Mouse (Mus musculus): Measurements from ENCODE around the gene Gm6525. TPM values are rescaled to one million over a fixed set of nuclear protein-coding genes. Genes with fewer than 3 reads are reported as not detected.

Gm6525 gene
- polyA plus RNA-seq, 1 experiment from 2014 or later, result 0.63 TPM

GRCm38 (mm10) chr3:84211340-84211875, 37.5 kb downstream of the Gm6525 start:
- no peaks in the 10 kb centered on the region for H3K36me3 ChIP-seq (ENCODE audit: control insufficient read depth, insufficient read depth, low read length)
- no peaks in the 10 kb centered on the region for H3K4me1 ChIP-seq (ENCODE audit: control insufficient read depth, insufficient read depth, low read length)
- no peaks in the 10 kb centered on the region for H3K27me3 ChIP-seq (ENCODE audit: control insufficient read depth, insufficient read depth, low read length)
- DNase-seq (ENCODE audit: low spot score), result no peak
- H3K4me2 ChIP-seq (ENCODE audit: low read depth, severe bottlenecking), result no peak overlapping the region
- no peak overlapping the region for H3K4me3 ChIP-seq (ENCODE audit: low read depth, low read length)
- no peak overlapping the region for H3K27ac ChIP-seq (replicated peaks; ENCODE audit: low read depth, low read length)
- H3K9ac ChIP-seq (ENCODE audit: low read length), result no peak overlapping the region
- no peaks in the 10 kb centered on the region for H3K9me3 ChIP-seq (ENCODE audit: control insufficient read depth, low read length)
- no peak for ATAC-seq (ENCODE audit: insufficient number of reproducible peaks, low FRiP score, low TSS enrichment, low read depth)
- WGBS, result 89% methylated on average over 7 of the region's 7 CpGs

- no peaks in the 10 kb centered on the region for H3K36me3 ChIP-seq (ENCODE audit: control insufficient read depth, insufficient read depth, low read length)
- no peak for ATAC-seq (ENCODE audit: insufficient number of reproducible peaks, low FRiP score, low TSS enrichment, low read depth)
- H3K4me3 ChIP-seq (ENCODE audit: low read depth, low read length), result no peak overlapping the region
- no peaks in the 10 kb centered on the region for H3K9me3 ChIP-seq (ENCODE audit: control insufficient read depth, low read length)
- DNase-seq (ENCODE audit: low spot score), result no peak
- no peak overlapping the region for H3K27ac ChIP-seq (replicated peaks; ENCODE audit: low read depth, low read length)
- H3K4me2 ChIP-seq (ENCODE audit: low read depth, severe bottlenecking), result no peak overlapping the region
- H3K4me1 ChIP-seq (ENCODE audit: control insufficient read depth, insufficient read depth, low read length), result peaks cover 5% of the 10 kb centered on the region; the same call in 1 of the 2 replicates
- H3K27me3 ChIP-seq (ENCODE audit: control insufficient read depth, insufficient read depth, low read length), result no peaks in the 10 kb centered on the region
- WGBS, result 88% methylated on average over 6 of the region's 6 CpGs
- H3K9ac ChIP-seq (ENCODE audit: low read length), result no peak overlapping the region
Observed at GRCm38 (mm10) chr3:84214501-84214900, 40.6 kb downstream of the Gm6525 start.

GRCm38 (mm10) chr3:84215253-84215652, 41.3 kb downstream of the Gm6525 start:
- ATAC-seq (ENCODE audit: insufficient number of reproducible peaks, low FRiP score, low TSS enrichment, low read depth) (no peak), DNase-seq (ENCODE audit: low spot score) (no peak)
- H3K4me3 ChIP-seq (ENCODE audit: low read depth, low read length), result no peak overlapping the region
- no peaks in the 10 kb centered on the region for H3K27me3 ChIP-seq (ENCODE audit: control insufficient read depth, insufficient read depth, low read length)
- no peak overlapping the region for H3K27ac ChIP-seq (replicated peaks; ENCODE audit: low read depth, low read length)
- H3K4me1 ChIP-seq (ENCODE audit: control insufficient read depth, insufficient read depth, low read length), result peaks cover 5% of the 10 kb centered on the region; the same call in 1 of the 2 replicates
- no peak overlapping the region for H3K9ac ChIP-seq (ENCODE audit: low read length)
- H3K36me3 ChIP-seq (ENCODE audit: control insufficient read depth, insufficient read depth, low read length), result no peaks in the 10 kb centered on the region
- H3K9me3 ChIP-seq (ENCODE audit: control insufficient read depth, low read length), result no peaks in the 10 kb centered on the region
- 75% methylated on average over 9 of the region's 9 CpGs for WGBS
- H3K4me2 ChIP-seq (ENCODE audit: low read depth, severe bottlenecking), result no peak overlapping the region

GRCm38 (mm10) chr3:84215743-84216360, 41.9 kb downstream of the Gm6525 start:
- no peak overlapping the region for H3K4me3 ChIP-seq (ENCODE audit: low read depth, low read length)
- ATAC-seq (ENCODE audit: insufficient number of reproducible peaks, low FRiP score, low TSS enrichment, low read depth) (no peak), DNase-seq (ENCODE audit: low spot score) (no peak)
- H3K4me1 ChIP-seq (ENCODE audit: control insufficient read depth, insufficient read depth, low read length), result peaks cover 5% of the 10 kb centered on the region; the same call in 1 of the 2 replicates
- 85% methylated on average over 15 of the region's 15 CpGs for WGBS
- no peak overlapping the region for H3K4me2 ChIP-seq (ENCODE audit: low read depth, severe bottlenecking)
- no peak overlapping the region for H3K27ac ChIP-seq (replicated peaks; ENCODE audit: low read depth, low read length)
- H3K9ac ChIP-seq (ENCODE audit: low read length), result no peak overlapping the region
- H3K36me3 ChIP-seq (ENCODE audit: control insufficient read depth, insufficient read depth, low read length), result no peaks in the 10 kb centered on the region
- H3K27me3 ChIP-seq (ENCODE audit: control insufficient read depth, insufficient read depth, low read length), result no peaks in the 10 kb centered on the region
- no peaks in the 10 kb centered on the region for H3K9me3 ChIP-seq (ENCODE audit: control insufficient read depth, low read length)

- Histone ChIP-seq H3K9ac (ENCODE audit: low read length) (no peak overlapping the region), H3K4me2 (ENCODE audit: low read depth, severe bottlenecking) (no peak overlapping the region), H3K9me3 (ENCODE audit: control insufficient read depth, low read length) (no peaks in the 10 kb centered on the region), H3K4me3 (ENCODE audit: low read depth, low read length) (no peak overlapping the region), H3K4me1 (ENCODE audit: control insufficient read depth, insufficient read depth, low read length) (peaks cover 5% of the 10 kb centered on the region; the same call in 1 of the 2 replicates), H3K36me3 (ENCODE audit: control insufficient read depth, insufficient read depth, low read length) (no peaks in the 10 kb centered on the region), H3K27ac (replicated peaks; ENCODE audit: low read depth, low read length) (no peak overlapping the region), H3K27me3 (ENCODE audit: control insufficient read depth, insufficient read depth, low read length) (no peaks in the 10 kb centered on the region)
- DNase-seq (ENCODE audit: low spot score) (no peak), ATAC-seq (ENCODE audit: insufficient number of reproducible peaks, low FRiP score, low TSS enrichment, low read depth) (0 out of 2 replicates have a peak, but pooled peaks have one; percentile 37)
- 60% methylated on average over 12 of the region's 12 CpGs for WGBS
Observed at GRCm38 (mm10) chr3:84217118-84217960, 43.4 kb downstream of the Gm6525 start.

GRCm38 (mm10) chr3:84217961-84218351, 44.1 kb downstream of the Gm6525 start:
- Histone ChIP-seq H3K27me3 (ENCODE audit: control insufficient read depth, insufficient read depth, low read length) (no peaks in the 10 kb centered on the region), H3K4me2 (ENCODE audit: low read depth, severe bottlenecking) (no peak overlapping the region), H3K27ac (replicated peaks; ENCODE audit: low read depth, low read length) (no peak overlapping the region), H3K4me1 (ENCODE audit: control insufficient read depth, insufficient read depth, low read length) (peaks cover 5% of the 10 kb centered on the region; the same call in 1 of the 2 replicates), H3K36me3 (ENCODE audit: control insufficient read depth, insufficient read depth, low read length) (no peaks in the 10 kb centered on the region), H3K9ac (ENCODE audit: low read length) (no peak overlapping the region), H3K9me3 (ENCODE audit: control insufficient read depth, low read length) (no peaks in the 10 kb centered on the region), H3K4me3 (ENCODE audit: low read depth, low read length) (no peak overlapping the region)
- WGBS, result 55% methylated on average over 4 of the region's 4 CpGs
- no peak for DNase-seq (ENCODE audit: low spot score)
- ATAC-seq (ENCODE audit: insufficient number of reproducible peaks, low FRiP score, low TSS enrichment, low read depth), result no peak

- ATAC-seq (ENCODE audit: insufficient number of reproducible peaks, low FRiP score, low TSS enrichment, low read depth) (no peak), DNase-seq (ENCODE audit: low spot score) (no peak)
- Histone ChIP-seq H3K4me3 (ENCODE audit: low read depth, low read length) (no peak overlapping the region), H3K9ac (ENCODE audit: low read length) (no peak overlapping the region), H3K27me3 (ENCODE audit: control insufficient read depth, insufficient read depth, low read length) (no peaks in the 10 kb centered on the region), H3K4me1 (ENCODE audit: control insufficient read depth, insufficient read depth, low read length) (peaks cover 5% of the 10 kb centered on the region; the same call in 1 of the 2 replicates), H3K36me3 (ENCODE audit: control insufficient read depth, insufficient read depth, low read length) (no peaks in the 10 kb centered on the region), H3K27ac (replicated peaks; ENCODE audit: low read depth, low read length) (no peak overlapping the region), H3K4me2 (ENCODE audit: low read depth, severe bottlenecking) (no peak overlapping the region), H3K9me3 (ENCODE audit: control insufficient read depth, low read length) (no peaks in the 10 kb centered on the region)
- 63% methylated on average over 2 of the region's 2 CpGs for WGBS
Observed at GRCm38 (mm10) chr3:84218498-84218897, 44.6 kb downstream of the Gm6525 start.

GRCm38 (mm10) chr3:84219166-84219710, 45.3 kb downstream of the Gm6525 start:
- H3K4me2 ChIP-seq (ENCODE audit: low read depth, severe bottlenecking), result no peak overlapping the region
- no peak overlapping the region for H3K4me3 ChIP-seq (ENCODE audit: low read depth, low read length)
- ATAC-seq (ENCODE audit: insufficient number of reproducible peaks, low FRiP score, low TSS enrichment, low read depth), result no peak
- no peak overlapping the region for H3K27ac ChIP-seq (replicated peaks; ENCODE audit: low read depth, low read length)
- WGBS, result 22% methylated on average over 2 of the region's 2 CpGs
- H3K36me3 ChIP-seq (ENCODE audit: control insufficient read depth, insufficient read depth, low read length), result no peaks in the 10 kb centered on the region
- DNase-seq (ENCODE audit: low spot score), result no peak
- H3K4me1 ChIP-seq (ENCODE audit: control insufficient read depth, insufficient read depth, low read length), result peaks cover 5% of the 10 kb centered on the region; the same call in 1 of the 2 replicates
- no peak overlapping the region for H3K9ac ChIP-seq (ENCODE audit: low read length)
- no peaks in the 10 kb centered on the region for H3K27me3 ChIP-seq (ENCODE audit: control insufficient read depth, insufficient read depth, low read length)
- H3K9me3 ChIP-seq (ENCODE audit: control insufficient read depth, low read length), result no peaks in the 10 kb centered on the region
